Mouse (Mus musculus) neural tube, embryonic 12.5 days (tissue): ENCODE results near the gene Prr14l. TPM values are rescaled to one million over a fixed set of nuclear protein-coding genes. Genes with fewer than 3 reads are reported as not detected.
"Not testable (repeated sequence)": the region's sequence is repeated elsewhere in the genome, so short reads cannot be mapped to it uniquely, and the experiment has no call there.

Source experiments
- ATAC-seq: fragments of 200-750 bp; cut with Nextera tagmentation; 2 replicates; pipeline ENCODE4 v1.8.0; 2017; ENCODE audit warnings: low read depth, mild to moderate bottlenecking, moderate TSS enrichment, moderate library complexity; ENCODE audit not compliant: low FRiP score
- H3K27ac ChIP-seq: fragments of 300-500 bp; sonication (generic); 2 replicates; pipeline ENCODE4 v1.5.1; 2016
- H3K27me3 ChIP-seq: fragments of 300-500 bp; sonication (generic); replicated peaks from 2 replicates; pipeline ENCODE4 v1.6.1; 2016; ENCODE audit warnings: mild to moderate bottlenecking
- H3K36me3 ChIP-seq: fragments of 300-500 bp; sonication (generic); 2 replicates; pipeline ENCODE4 v1.6.1; 2016; ENCODE audit warnings: mild to moderate bottlenecking
- H3K4me1 ChIP-seq: fragments of 300-500 bp; sonication (generic); 2 replicates; pipeline ENCODE4 v1.6.1; 2016
- H3K4me2 ChIP-seq: fragments of 300-500 bp; sonication (generic); replicated peaks from 2 replicates; pipeline ENCODE4 v1.6.1; 2016; ENCODE audit warnings: mild to moderate bottlenecking
- H3K4me3 ChIP-seq: fragments of 300-500 bp; sonication (generic); 2 replicates; pipeline ENCODE4 v1.5.1; 2016
- H3K9ac ChIP-seq: fragments of 300-500 bp; sonication (generic); 2 replicates; pipeline ENCODE4 v1.6.1; 2016; ENCODE audit warnings: mild to moderate bottlenecking
- H3K9me3 ChIP-seq: fragments of 300-500 bp; sonication (generic); 2 replicates; pipeline ENCODE4 v1.6.1; 2016; ENCODE audit warnings: mild to moderate bottlenecking
- WGBS: fragments of 180-500 bp; shearing (Covaris S2); methylation state at CpG from one replicate; pipeline ENCODE4 v1.1.7; 2016; 5-methylcytosine and 5-hydroxymethylcytosine counted together
- polyA plus RNA-seq: library from polyadenylated mRNA; unstranded; fragments of >200 nt; fragmentation: Nextera tagmentation; extraction: Ambion mirVana; gene quantifications from 2 replicates; pipeline ENCODE4 v1.2.1, GENCODE M21; 2016

Gene Prr14l
- polyA plus RNA-seq, 1 experiment from 2014 or later: 15.2 TPM

DNA sequence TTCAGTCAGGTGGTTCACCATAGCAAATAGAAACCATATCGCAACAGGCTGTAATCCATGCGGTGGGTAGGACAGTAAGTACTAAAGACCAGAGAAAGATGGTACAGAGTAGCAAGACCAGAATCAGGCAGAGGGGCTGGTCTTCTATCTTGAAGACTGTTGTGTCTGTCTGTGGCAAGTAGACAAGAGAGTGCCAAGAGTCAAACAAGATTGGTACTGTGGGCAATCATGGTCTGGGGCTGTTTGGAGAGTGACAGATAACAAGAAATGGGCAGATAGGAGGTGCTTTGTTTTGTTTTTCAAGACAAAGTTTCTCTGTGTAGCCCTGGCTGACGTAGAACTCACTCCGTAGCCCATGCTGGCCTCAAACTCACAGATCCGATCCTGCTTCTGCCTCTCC lies 72.5 kb downstream of the Prr14l start:
- Histone ChIP-seq H3K9me3 (no peaks in the 10 kb centered on the region), H3K4me3 (no peak overlapping the region), H3K4me2 (no peak overlapping the region), H3K4me1 (peaks cover 6% of the 10 kb centered on the region), H3K36me3 (no peaks in the 10 kb centered on the region), H3K27me3 (no peaks in the 10 kb centered on the region), H3K9ac (no peak overlapping the region), H3K27ac (no peak overlapping the region)
- WGBS: 98% methylated on average over 5 of the region's 5 CpGs
- no peak for ATAC-seq

DNA sequence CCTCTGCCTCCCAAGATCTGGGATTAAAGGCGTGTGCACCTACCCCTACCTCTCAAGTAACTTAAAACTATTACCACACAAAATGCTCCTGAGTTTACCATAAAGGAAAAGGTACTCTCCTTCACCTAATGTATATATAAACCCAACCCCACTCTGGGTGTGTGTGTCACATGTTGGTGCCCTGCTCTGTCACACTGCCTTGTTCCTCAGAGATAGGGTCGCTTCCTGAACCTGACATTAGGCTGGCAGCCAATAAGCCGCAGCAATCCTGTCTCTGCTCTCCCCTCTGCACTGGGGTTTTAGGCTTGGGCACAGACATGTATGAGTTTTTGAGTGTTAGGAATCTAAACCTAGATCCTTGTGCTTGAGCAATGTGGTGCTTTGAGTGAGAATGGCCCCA lies 75.9 kb downstream of the Prr14l start:
- H3K27me3 ChIP-seq: no peaks in the 10 kb centered on the region
- H3K4me2 ChIP-seq: no peak overlapping the region
- no peak for ATAC-seq
- 96% methylated on average over 3 of the region's 3 CpGs for WGBS
- H3K9me3 ChIP-seq: no peaks in the 10 kb centered on the region
- H3K4me1 ChIP-seq: no peaks in the 10 kb centered on the region
- H3K36me3 ChIP-seq: peaks cover 11% of the 10 kb centered on the region
- no peak overlapping the region for H3K9ac ChIP-seq
- H3K27ac ChIP-seq: no peak overlapping the region
- no peak overlapping the region for H3K4me3 ChIP-seq

DNA sequence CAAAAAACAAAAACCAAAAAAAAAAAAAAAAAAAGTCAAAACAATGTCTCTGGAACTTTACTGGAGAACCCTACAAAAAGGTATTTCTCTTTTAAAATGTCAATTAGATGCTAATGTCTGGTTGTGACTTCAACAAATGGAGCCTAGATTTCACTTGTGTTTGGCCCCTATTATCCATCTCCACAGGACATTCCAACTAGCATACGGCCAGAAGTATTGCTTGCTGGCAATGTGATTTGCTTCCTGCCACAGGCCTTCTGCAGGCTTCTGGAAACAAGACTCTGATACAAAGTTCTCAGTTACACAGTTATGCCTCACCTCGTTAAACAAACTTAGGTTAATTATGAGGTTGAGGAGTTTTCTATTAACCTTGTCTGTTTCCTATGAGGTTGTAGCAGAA lies 81.7 kb downstream of the Prr14l start:
- no peak for ATAC-seq
- Histone ChIP-seq H3K4me3 (no peak overlapping the region), H3K9me3 (no peaks in the 10 kb centered on the region), H3K4me2 (no peak overlapping the region), H3K4me1 (no peaks in the 10 kb centered on the region), H3K9ac (no peak overlapping the region), H3K36me3 (peaks cover 30% of the 10 kb centered on the region), H3K27me3 (no peaks in the 10 kb centered on the region), H3K27ac (no peak overlapping the region)
- WGBS: 89% methylated on average over 2 of the region's 2 CpGs

DNA sequence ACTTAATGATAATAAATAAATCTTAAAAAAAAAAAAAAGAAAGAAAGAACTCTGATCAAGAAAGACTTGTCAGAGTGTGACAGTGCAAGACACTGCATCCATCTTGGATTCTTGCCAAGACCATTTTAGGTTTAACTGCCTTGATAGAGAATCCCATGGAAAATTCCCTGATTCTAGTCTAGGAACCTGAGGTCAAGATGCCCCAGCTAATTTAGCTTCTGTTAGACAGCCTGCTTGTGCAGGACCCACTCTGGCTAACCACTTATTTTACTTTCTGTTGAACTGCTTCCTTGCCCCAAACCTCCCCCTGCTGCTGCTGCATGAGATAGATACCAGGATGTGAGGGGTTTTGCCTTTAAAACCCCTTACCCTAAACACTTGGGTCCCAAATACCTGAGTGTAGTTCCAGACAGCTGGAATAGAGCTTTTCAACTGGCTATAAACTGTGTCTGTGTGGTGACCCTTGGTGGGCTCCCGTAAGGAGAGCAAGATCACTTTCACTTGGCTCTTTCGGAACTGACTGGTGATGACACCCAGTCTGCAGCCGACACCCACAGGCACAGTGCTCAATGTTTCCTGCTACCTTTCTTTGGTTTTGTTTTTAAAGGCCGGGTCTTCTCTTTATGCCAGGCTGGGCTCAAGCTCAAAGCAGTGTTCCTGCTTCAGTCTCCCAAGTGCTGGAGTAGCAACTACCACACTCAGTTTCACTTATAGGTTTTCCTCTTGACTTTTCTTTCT lies 86.3 kb downstream of the Prr14l start:
- WGBS: 95% methylated on average over 4 of the region's 4 CpGs
- Histone ChIP-seq H3K36me3 (peaks cover 33% of the 10 kb centered on the region), H3K27ac (no peak overlapping the region), H3K4me3 (no peak overlapping the region), H3K4me1 (no peaks in the 10 kb centered on the region), H3K9ac (no peak overlapping the region), H3K4me2 (no peak overlapping the region), H3K27me3 (no peaks in the 10 kb centered on the region), H3K9me3 (no peaks in the 10 kb centered on the region)
- ATAC-seq: no peak

DNA sequence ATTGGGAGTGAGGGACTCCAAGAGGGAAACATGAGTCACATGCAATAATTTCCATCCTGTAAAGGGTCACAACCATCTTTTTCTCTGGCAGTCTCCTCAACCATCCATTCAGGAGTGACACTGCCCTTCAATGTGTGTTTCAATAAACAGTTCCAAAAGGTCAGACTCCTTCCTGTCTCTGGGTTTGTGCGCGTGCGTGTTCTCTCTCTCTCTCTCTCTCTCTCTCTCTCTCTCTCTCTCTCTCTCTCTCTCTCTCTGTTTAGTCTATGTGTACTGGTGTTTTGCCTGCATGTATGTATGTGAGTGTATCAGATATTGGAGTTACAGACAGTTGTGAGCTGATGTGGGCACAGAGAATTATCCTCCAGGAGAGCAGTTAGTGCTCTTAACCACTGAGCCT lies 87.1 kb downstream of the Prr14l start:
- WGBS: 93% methylated on average over 3 of the region's 3 CpGs
- Histone ChIP-seq H3K4me3 (no peak overlapping the region), H3K9ac (no peak overlapping the region), H3K4me2 (no peak overlapping the region), H3K4me1 (no peaks in the 10 kb centered on the region), H3K9me3 (no peaks in the 10 kb centered on the region), H3K27me3 (no peaks in the 10 kb centered on the region), H3K27ac (no peak overlapping the region), H3K36me3 (peaks cover 34% of the 10 kb centered on the region)
- ATAC-seq: no peak

DNA sequence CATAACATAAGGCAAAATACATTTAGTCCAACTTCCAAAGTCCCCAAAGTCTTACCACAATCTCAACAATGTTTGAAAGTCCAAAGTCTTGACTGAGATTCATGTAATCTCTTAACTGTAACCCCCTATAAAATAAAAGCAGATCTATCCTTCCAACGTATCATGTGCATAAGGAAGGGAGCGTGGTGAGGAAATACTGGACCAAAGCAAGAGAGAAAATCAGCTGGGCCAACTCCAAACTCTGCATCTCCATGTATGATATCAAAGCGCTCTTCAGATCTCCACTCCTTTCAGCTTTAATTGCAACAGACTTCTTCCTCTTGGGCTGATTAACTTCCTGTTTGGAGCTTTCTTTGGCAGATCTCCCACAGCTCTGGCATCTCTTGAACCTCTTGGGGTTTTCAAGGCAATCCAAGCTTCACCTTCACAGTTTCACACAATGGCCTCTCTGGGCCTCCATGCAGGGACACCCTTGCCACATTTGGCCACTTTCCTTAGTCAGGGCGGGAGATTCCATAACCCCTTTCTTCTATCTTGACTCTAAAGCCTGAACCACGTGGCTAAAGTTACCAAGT lies 92.4 kb downstream of the Prr14l start:
- no peak for ATAC-seq
- Histone ChIP-seq H3K4me1 (no peaks in the 10 kb centered on the region), H3K4me3 (no peak overlapping the region), H3K9me3 (no peaks in the 10 kb centered on the region), H3K9ac (no peak overlapping the region), H3K4me2 (no peak overlapping the region), H3K36me3 (peaks cover 33% of the 10 kb centered on the region), H3K27me3 (no peaks in the 10 kb centered on the region), H3K27ac (no peak overlapping the region)
- 93% methylated on average over 5 of the region's 5 CpGs for WGBS

DNA sequence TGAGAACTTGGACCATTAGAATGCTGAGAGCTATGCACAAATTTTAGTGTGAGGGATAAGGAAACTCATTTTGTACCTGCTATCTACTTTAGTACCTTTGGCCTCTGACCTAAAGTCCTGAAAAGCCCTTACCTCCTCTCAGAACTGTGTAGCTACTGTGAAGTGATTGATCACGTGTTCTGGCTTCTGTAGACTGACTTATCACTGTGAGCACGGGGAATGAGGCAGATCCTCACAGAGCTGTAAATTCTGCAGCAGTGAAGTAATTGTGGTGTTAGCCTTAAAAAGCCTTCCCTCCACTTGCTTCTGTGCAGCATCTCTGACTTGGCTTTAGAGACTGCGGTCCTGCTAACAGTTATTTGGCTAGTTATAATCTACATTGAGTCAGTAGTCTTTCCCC lies 93.3 kb downstream of the Prr14l start:
- Histone ChIP-seq H3K9me3 (no peaks in the 10 kb centered on the region), H3K4me2 (no peak overlapping the region), H3K4me3 (no peak overlapping the region), H3K9ac (no peak overlapping the region), H3K27me3 (no peaks in the 10 kb centered on the region), H3K27ac (no peak overlapping the region), H3K36me3 (peaks cover 33% of the 10 kb centered on the region), H3K4me1 (no peaks in the 10 kb centered on the region)
- ATAC-seq: no peak
- WGBS: 88% methylated on average over 3 of the region's 3 CpGs

DNA sequence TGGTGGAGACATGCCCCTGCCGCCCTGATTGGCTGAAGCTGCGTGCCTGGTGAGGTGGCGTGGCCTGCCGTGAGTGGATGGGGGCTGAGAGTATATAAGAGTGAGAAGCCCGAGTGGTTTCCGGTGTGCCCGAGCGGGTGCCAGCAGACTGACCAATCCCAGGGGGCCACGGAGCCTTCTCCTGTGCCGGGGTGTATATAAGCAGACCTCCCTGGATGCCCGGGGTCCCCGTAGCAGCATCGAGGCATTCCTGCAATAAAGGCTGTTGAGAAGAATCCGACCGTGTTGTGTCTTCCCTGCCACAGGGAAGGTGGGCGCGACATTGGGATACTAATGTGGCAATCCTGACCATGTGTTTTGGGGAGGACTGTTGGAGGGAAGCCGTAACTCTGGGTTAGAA lies 93.7 kb downstream of the Prr14l start:
- ATAC-seq, H3K4me3 ChIP-seq, H3K4me1 ChIP-seq, H3K27me3 ChIP-seq, H3K9me3 ChIP-seq, H3K4me2 ChIP-seq, H3K9ac ChIP-seq, H3K27ac ChIP-seq: not testable (repeated sequence)
- 96% methylated on average over 18 of the region's 18 CpGs for WGBS
- peaks cover 33% of the 10 kb centered on the region for H3K36me3 ChIP-seq

DNA sequence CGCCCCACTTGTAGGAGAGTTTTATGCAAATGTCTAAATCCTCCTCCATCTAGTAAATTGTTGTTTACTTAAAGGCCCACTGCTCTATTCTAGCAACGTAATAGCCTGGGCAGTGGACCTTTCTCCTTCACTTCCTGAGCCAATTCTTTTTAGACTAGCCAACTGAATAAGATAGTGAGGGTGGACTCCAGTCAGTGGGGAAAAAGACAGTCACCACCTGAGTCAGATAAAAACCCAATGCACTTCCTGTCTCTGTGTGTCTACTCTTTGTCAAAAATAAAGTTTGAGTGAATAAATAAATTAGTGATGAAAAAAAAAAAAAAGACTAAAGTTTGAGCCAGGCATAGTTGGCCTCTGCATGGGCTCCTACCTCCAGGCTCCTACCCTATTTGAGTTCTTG lies 94.4 kb downstream of the Prr14l start:
- no peak overlapping the region for H3K9ac ChIP-seq
- no peaks in the 10 kb centered on the region for H3K9me3 ChIP-seq
- peaks cover 32% of the 10 kb centered on the region for H3K36me3 ChIP-seq
- H3K4me2 ChIP-seq: no peak overlapping the region
- H3K27me3 ChIP-seq: no peaks in the 10 kb centered on the region
- WGBS: 75% methylated on average over 2 of the region's 2 CpGs
- ATAC-seq: no peak
- H3K4me1 ChIP-seq: no peaks in the 10 kb centered on the region
- no peak overlapping the region for H3K4me3 ChIP-seq
- H3K27ac ChIP-seq: no peak overlapping the region

DNA sequence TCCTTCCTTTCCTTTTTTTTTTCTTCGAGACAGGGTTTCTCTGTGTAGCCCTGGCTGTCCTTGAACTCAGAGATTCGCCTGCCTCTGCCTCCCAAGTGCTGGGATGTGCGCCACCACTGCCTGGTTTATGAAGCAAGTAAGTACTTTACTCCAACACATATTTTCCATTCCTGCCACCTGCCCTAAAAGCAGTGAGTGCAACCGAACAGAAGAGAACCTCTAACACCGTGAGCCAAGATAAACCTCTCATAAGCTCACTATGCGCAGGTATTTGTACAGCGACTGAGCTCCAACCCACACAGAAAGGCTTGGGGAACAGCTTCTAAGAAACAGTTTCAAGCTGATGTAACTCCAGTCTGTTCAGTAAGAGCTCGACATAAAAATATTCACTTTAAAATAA lies 97.9 kb downstream of the Prr14l start:
- WGBS: 95% methylated on average over 8 of the region's 8 CpGs
- Histone ChIP-seq H3K27ac (no peak overlapping the region), H3K4me1 (no peaks in the 10 kb centered on the region), H3K4me3 (no peak overlapping the region), H3K9ac (no peak overlapping the region), H3K9me3 (no peaks in the 10 kb centered on the region), H3K27me3 (no peaks in the 10 kb centered on the region), H3K36me3 (peaks cover 2% of the 10 kb centered on the region; the same call in 1 of the 2 replicates), H3K4me2 (no peak overlapping the region)
- ATAC-seq: no peak

DNA sequence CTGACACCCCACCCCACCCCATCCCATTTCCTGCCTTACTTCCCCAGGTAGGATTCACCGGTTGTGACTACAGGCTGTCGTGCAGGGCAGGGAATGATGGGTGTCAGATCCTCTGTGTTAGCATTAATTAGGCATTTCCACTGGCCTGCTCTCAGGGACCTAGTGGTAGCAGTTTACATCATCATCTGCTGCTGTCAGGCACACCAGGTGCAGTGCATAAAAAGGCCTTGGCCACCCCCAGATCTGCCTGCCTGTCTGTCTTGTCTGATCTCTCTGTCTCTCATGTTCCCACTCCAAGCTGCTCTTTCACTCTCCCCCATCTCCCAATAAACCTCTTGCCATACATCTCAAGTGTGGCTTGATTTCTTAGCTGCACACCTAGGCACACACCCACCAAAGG lies 102.3 kb downstream of the Prr14l start:
- Histone ChIP-seq H3K27me3 (no peaks in the 10 kb centered on the region), H3K4me2 (no peak overlapping the region), H3K9ac (no peak overlapping the region), H3K27ac (no peak overlapping the region), H3K4me3 (no peak overlapping the region), H3K9me3 (no peaks in the 10 kb centered on the region), H3K4me1 (peaks cover 3% of the 10 kb centered on the region; the same call in 1 of the 2 replicates), H3K36me3 (peaks cover under 1% of the 10 kb centered on the region; the same call in 1 of the 2 replicates)
- 61% methylated on average over 2 of the region's 2 CpGs for WGBS
- ATAC-seq: no peak

DNA sequence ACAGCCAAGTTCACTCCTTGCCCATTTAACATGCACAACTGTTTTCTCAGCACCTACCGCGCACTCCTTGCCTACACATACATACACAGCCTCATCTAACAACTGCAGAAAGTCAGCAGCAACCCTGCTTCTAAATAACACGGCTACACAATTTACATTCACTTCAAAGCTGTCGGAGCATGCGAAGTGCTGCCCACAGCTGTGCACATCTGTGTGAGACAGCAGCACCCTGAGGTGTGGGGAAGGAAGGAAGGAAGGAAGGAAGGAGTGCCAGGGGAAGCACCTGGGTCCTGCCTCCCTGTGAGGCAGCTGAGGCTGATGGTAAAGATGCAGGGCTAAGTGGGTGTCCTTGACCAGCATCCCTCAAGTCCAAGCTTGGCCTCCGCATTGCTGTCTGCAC lies 105.1 kb downstream of the Prr14l start:
- Histone ChIP-seq H3K4me2 (no peak overlapping the region), H3K4me1 (peaks cover 12% of the 10 kb centered on the region; the same call in 1 of the 2 replicates), H3K4me3 (no peak overlapping the region), H3K36me3 (no peaks in the 10 kb centered on the region), H3K27me3 (no peaks in the 10 kb centered on the region), H3K9me3 (no peaks in the 10 kb centered on the region), H3K27ac (no peak overlapping the region), H3K9ac (no peak overlapping the region)
- 94% methylated on average over 6 of the region's 6 CpGs for WGBS
- ATAC-seq: no peak
